Mouse (Mus musculus): ENCODE measurements at regions not wholly inside any gene's neighbourhood (a gene's known extent, or its start where the extent isn't known, plus 50 kb on each side); places are given as distances from the start of the nearest gene placed in this dataset.
A peak's percentile ranks its signal among the peaks of the same experiment; 100 is the strongest.

- no peaks in the 10 kb centered on the region for H3K36me3 ChIP-seq
- ATAC-seq (replicated peaks; ENCODE audit: low FRiP score): no peak
- H3K9ac ChIP-seq: no peak overlapping the region
- no peaks in the 10 kb centered on the region for H3K9me3 ChIP-seq (replicated peaks)
- H3K27me3 ChIP-seq: no peaks in the 10 kb centered on the region
- no peak overlapping the region for H3K4me3 ChIP-seq (replicated peaks)
- H3K27ac ChIP-seq: no peak overlapping the region
- H3K4me2 ChIP-seq: no peak overlapping the region
- H3K4me1 ChIP-seq: peaks cover 15% of the 10 kb centered on the region; the same call in 1 of the 2 replicates
- 40% methylated on average over 3 of the region's 3 CpGs for WGBS
Observed at GRCm38 (mm10) chr10:96362211-96362610, 225.8 kb downstream of the Gm5426 start.

GRCm38 (mm10) chr10:96363867-96364266 is 227.5 kb downstream of the Gm5426 start:
- no peaks in the 10 kb centered on the region for H3K36me3 ChIP-seq
- H3K9ac ChIP-seq: no peak overlapping the region
- H3K27me3 ChIP-seq: no peaks in the 10 kb centered on the region
- no peaks in the 10 kb centered on the region; the same call in 1 of the 2 replicates for H3K9me3 ChIP-seq (replicated peaks)
- H3K4me3 ChIP-seq (replicated peaks): no peak overlapping the region
- no peak overlapping the region for H3K4me2 ChIP-seq
- H3K27ac ChIP-seq: no peak overlapping the region
- ATAC-seq (replicated peaks; ENCODE audit: low FRiP score): no peak
- 67% methylated on average over 4 of the region's 4 CpGs for WGBS
- peaks cover 15% of the 10 kb centered on the region; the same call in 1 of the 2 replicates for H3K4me1 ChIP-seq

GRCm38 (mm10) chr10:96365101-96365500 is 228.7 kb downstream of the Gm5426 start:
- ATAC-seq (replicated peaks; ENCODE audit: low FRiP score): peak; percentile 88
- Histone ChIP-seq H3K27ac (0 out of 2 replicates have a peak overlapping the region, but pooled peaks have one; percentile 41), H3K9ac (no peak overlapping the region), H3K9me3 (replicated peaks) (no peaks in the 10 kb centered on the region; the same call in 1 of the 2 replicates), H3K27me3 (no peaks in the 10 kb centered on the region), H3K4me1 (peaks cover 15% of the 10 kb centered on the region; the same call in 1 of the 2 replicates), H3K36me3 (no peaks in the 10 kb centered on the region), H3K4me3 (replicated peaks) (no peak overlapping the region), H3K4me2 (no peak overlapping the region)
- 31% methylated on average over 3 of the region's 3 CpGs for WGBS

DNA sequence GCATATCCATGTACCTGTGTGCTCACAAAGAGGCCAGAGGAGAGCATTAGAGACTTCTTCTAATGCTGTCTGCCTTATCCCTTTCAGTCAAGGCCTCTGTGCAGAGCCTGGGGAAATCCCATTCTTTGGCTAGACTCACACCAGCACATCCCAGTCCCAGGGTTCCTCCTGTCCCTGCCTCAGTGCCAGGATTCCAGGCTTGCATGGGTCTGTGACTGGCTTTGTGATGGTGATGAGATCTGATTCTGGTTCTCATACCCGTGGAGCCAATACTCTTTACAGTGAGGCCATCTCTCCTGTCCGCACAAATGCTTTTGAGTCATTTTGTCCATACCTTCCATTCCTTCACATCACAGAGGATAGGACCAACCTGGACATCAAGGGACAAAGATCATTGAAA is 230.5 kb downstream of the Gm5426 start:
- Histone ChIP-seq H3K4me3 (replicated peaks) (no peak overlapping the region), H3K4me1 (peaks cover 23% of the 10 kb centered on the region), H3K27ac (no peak overlapping the region), H3K9me3 (replicated peaks) (no peaks in the 10 kb centered on the region; the same call in 1 of the 2 replicates), H3K9ac (no peak overlapping the region), H3K27me3 (no peaks in the 10 kb centered on the region), H3K4me2 (no peak overlapping the region), H3K36me3 (no peaks in the 10 kb centered on the region)
- ATAC-seq (replicated peaks; ENCODE audit: low FRiP score): no peak
- 90% methylated on average over 2 of the region's 2 CpGs for WGBS

- ATAC-seq (replicated peaks; ENCODE audit: low FRiP score): no peak
- H3K36me3 ChIP-seq: no peaks in the 10 kb centered on the region
- H3K9me3 ChIP-seq (replicated peaks): no peaks in the 10 kb centered on the region; the same call in 1 of the 2 replicates
- H3K4me1 ChIP-seq: peaks cover 23% of the 10 kb centered on the region
- H3K4me2 ChIP-seq: no peak overlapping the region
- 73% methylated on average over 21 of the region's 21 CpGs for WGBS
- H3K4me3 ChIP-seq (replicated peaks): no peak overlapping the region
- no peak overlapping the region for H3K9ac ChIP-seq
- H3K27ac ChIP-seq: no peak overlapping the region
- H3K27me3 ChIP-seq: no peaks in the 10 kb centered on the region
Observed at GRCm38 (mm10) chr10:96370547-96371320, 234.3 kb downstream of the Gm5426 start.

DNA sequence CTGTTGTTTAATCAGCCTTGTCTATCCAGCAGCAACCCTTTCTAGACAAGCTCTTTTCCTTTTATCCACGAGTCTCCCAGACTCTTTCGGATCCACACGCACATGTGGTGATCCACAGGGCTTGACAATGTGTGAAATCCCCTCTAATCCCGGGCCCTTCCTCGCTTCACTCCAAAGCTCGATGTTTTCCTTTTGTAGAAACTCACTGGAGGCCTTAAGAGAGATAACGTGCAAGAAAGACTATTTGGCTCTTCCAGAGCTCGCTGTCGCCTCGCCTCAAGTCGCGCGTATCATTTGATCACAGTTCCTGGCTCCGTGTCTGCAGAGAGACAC is 234.9 kb downstream of the Gm5426 start:
- Histone ChIP-seq H3K4me3 (replicated peaks) (no peak overlapping the region), H3K9me3 (replicated peaks) (no peaks in the 10 kb centered on the region; the same call in 1 of the 2 replicates), H3K9ac (no peak overlapping the region), H3K27me3 (no peaks in the 10 kb centered on the region), H3K4me1 (peaks cover 21% of the 10 kb centered on the region), H3K4me2 (no peak overlapping the region), H3K36me3 (no peaks in the 10 kb centered on the region), H3K27ac (no peak overlapping the region)
- ATAC-seq (replicated peaks; ENCODE audit: low FRiP score): no peak
- whole genome bisulfite sequencing: 85% methylated on average over 14 of the region's 14 CpGs

GRCm38 (mm10) chr10:96372616-96373346 is 236.4 kb downstream of the Gm5426 start:
- H3K27ac ChIP-seq: 0 out of 2 replicates have a peak overlapping the region, but pooled peaks have one; percentile 42
- H3K4me2 ChIP-seq: no peak overlapping the region
- H3K4me3 ChIP-seq (replicated peaks): no peak overlapping the region
- no peak overlapping the region for H3K9ac ChIP-seq
- H3K27me3 ChIP-seq: no peaks in the 10 kb centered on the region
- H3K9me3 ChIP-seq (replicated peaks): no peaks in the 10 kb centered on the region; the same call in 1 of the 2 replicates
- peak; percentile 71 for ATAC-seq (replicated peaks; ENCODE audit: low FRiP score)
- H3K4me1 ChIP-seq: peaks cover 21% of the 10 kb centered on the region
- WGBS: 26% methylated on average over 11 of the region's 11 CpGs
- no peaks in the 10 kb centered on the region for H3K36me3 ChIP-seq

DNA sequence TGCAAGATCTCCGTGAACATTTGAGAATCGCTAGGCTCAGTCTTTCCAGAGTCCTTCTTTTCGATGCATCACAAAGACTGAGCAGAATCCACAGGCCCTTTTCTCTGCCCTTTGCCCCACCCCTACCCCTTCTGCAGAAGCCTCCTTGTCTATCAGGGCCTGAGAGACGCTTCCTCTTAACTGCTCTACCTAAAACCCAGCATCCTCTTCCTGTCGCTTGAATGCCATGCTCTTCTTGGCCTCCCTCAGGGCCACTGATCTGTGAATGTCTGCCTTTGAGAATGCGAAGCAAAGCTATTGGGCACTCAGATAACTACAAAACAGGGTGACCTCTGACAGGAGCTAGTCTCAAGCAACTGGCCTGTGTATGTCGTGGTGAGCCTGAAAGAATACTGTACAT is 237.1 kb downstream of the Gm5426 start:
- Histone ChIP-seq H3K36me3 (no peaks in the 10 kb centered on the region), H3K9ac (no peak overlapping the region), H3K4me3 (replicated peaks) (no peak overlapping the region), H3K4me1 (peaks cover 21% of the 10 kb centered on the region), H3K4me2 (no peak overlapping the region), H3K27me3 (no peaks in the 10 kb centered on the region), H3K27ac (0 out of 2 replicates have a peak overlapping the region, but pooled peaks have one; percentile 42), H3K9me3 (replicated peaks) (no peaks in the 10 kb centered on the region)
- no peak for ATAC-seq (replicated peaks; ENCODE audit: low FRiP score)
- 71% methylated on average over 7 of the region's 7 CpGs for WGBS

- Histone ChIP-seq H3K27me3 (no peaks in the 10 kb centered on the region), H3K4me2 (no peak overlapping the region), H3K4me3 (replicated peaks) (no peak overlapping the region), H3K36me3 (no peaks in the 10 kb centered on the region), H3K27ac (no peak overlapping the region), H3K9me3 (replicated peaks) (no peaks in the 10 kb centered on the region), H3K4me1 (peaks cover 21% of the 10 kb centered on the region), H3K9ac (no peak overlapping the region)
- ATAC-seq (replicated peaks; ENCODE audit: low FRiP score): no peak
- 82% methylated on average over 12 of the region's 12 CpGs for WGBS
Observed at GRCm38 (mm10) chr10:96374293-96375069, 238.1 kb downstream of the Gm5426 start.

- H3K36me3 ChIP-seq: no peaks in the 10 kb centered on the region
- no peaks in the 10 kb centered on the region for H3K9me3 ChIP-seq (replicated peaks)
- no peak for ATAC-seq (replicated peaks; ENCODE audit: low FRiP score)
- no peaks in the 10 kb centered on the region for H3K27me3 ChIP-seq
- no peak overlapping the region for H3K27ac ChIP-seq
- H3K4me3 ChIP-seq (replicated peaks): no peak overlapping the region
- no peak overlapping the region for H3K9ac ChIP-seq
- WGBS: 85% methylated on average over 3 of the region's 3 CpGs
- H3K4me1 ChIP-seq: peaks cover 21% of the 10 kb centered on the region
- no peak overlapping the region for H3K4me2 ChIP-seq
Observed at GRCm38 (mm10) chr10:96375070-96375447, 238.7 kb downstream of the Gm5426 start.

GRCm38 (mm10) chr10:96377549-96377948 is 239.3 kb upstream of the Btg1 start:
- Histone ChIP-seq H3K4me3 (replicated peaks) (no peak overlapping the region), H3K36me3 (no peaks in the 10 kb centered on the region), H3K4me2 (no peak overlapping the region), H3K27me3 (no peaks in the 10 kb centered on the region), H3K9ac (no peak overlapping the region), H3K9me3 (replicated peaks) (no peaks in the 10 kb centered on the region), H3K4me1 (peaks cover 10% of the 10 kb centered on the region), H3K27ac (no peak overlapping the region)
- no peak for ATAC-seq (replicated peaks; ENCODE audit: low FRiP score)
- 86% methylated on average over 4 of the region's 4 CpGs for WGBS
